Mouse (Mus musculus) thymus, postnatal 0 days (tissue): ENCODE results near the gene Gpd1. TPM values are rescaled to one million over a fixed set of nuclear protein-coding genes. Genes with fewer than 3 reads are reported as not detected.
A peak's percentile ranks its signal among the peaks of the same experiment; 100 is the strongest.
"Not testable (repeated sequence)": the region's sequence is repeated elsewhere in the genome, so short reads cannot be mapped to it uniquely, and the experiment has no call there.

ENCODE experiments used
- DNase-seq: peaks from one replicate; pipeline ENCODE4 v3.0.0-alpha.2; 2015; ENCODE audit warnings: low spot score
- polyA plus RNA-seq: library from polyadenylated mRNA; unstranded; fragments of >200 nt; fragmentation: Nextera tagmentation; extraction: Ambion mirVana; gene quantifications from 2 replicates; pipeline ENCODE4 v1.2.1, GENCODE M21; 2015

Gene Gpd1
- polyA plus RNA-seq, 1 experiment from 2014 or later, result 1.8 TPM

DNA sequence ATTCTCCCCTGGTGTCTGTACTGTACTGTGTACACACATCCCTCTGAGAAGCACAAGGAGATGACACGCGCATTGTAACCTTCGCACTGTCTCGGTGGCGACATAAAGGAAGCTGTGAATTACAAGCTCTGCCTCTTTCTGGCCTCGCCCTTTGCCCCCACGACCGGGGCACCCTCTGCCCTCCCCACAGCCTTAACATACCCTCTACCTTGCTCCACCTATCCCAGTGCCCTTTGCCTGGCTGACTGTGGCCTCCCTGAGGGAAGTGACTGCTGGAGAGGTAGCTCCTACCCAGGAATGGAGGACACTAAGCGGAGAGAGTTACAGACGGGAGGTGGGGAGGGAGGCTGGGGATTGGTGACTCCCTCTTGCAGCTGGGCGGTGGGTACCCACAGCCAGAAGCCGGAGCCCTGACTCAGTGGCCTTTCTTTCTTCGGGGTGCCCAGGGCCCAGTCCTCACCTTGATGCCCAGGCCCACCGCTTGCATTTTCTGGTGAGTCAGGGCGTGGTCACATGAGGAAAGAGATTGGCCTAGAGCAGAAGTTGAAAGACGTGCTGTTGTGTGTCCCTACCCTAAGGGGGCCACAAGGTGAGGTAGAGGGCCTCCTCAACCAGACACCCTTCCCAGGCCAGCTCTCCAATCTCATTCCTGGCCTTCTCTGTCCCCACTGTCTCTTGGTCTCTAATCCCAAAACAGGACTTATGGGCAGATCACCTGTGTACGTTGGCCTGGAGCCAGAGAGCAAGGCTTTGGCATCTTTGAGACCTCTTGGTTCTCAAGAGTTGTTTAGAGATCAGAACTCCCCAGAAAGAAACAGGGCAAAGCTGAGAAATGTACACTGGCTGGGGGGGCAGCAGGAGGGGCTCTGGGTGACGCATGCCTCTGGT is 16.9 kb upstream of the Gpd1 start:
- no peak for DNase-seq

DNA sequence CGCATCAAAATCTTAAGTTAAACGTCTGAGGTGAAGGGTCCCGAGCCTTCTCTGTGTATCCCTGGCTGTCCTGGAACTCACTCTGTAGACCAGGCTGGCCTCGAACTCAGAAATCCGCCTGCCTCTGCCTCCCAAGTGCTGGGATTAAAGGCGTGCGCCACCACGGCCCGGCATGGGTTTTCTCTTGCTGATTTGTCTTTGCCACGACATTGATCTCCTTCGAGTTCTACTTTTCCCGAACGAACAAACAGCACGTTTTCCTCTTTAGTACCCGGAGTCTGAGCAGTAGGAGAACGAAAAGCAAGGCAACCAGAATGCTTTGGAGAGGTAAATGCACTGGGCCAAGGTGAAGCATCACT is 15.7 kb upstream of the Gpd1 start:
- DNase-seq, result not testable (repeated sequence)

DNA sequence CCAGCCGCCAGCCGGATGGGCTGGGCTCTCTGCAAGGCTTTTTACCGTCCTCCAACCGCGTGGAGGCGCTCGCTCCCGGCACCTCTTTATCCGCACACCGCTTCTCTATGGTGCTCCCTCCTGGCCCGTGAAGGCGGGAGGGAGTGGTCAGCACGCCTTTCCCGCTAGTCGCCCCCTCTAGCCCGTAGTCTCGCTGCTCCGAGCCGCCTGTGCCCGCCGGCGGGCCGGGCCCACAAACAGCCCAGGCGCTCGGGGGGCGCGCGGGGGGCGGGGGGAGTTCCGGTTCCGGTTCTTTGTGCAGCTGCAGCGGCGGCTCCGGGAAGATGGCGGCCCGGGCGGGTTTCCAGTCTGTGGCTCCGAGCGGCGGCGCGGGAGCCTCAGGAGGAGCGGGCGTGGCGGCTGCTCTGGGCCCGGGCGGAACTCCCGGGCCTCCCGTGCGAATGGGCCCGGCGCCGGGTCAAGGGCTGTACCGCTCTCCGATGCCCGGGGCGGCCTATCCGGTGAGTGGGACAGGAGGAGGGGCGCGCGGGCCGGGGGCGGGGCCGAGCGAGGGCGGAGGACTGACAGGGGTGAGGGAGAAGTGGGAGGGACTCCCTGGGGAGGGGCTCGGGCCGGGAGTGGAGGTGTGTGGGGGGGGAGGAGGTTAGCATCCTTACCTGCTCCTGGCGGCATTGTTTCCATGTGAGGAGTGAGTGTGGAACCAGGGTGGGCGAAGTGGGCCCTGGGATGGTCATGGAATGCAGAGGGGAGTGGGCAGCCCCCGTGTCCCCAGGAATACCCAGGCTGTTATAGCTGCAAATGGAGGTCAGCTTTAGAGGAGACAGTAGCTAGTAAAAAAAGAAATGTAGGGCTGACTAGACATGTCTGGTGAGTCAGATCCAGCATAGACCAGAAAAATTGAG is 15.1 kb upstream of the Gpd1 start, which contains the start of gene Smarcd1:
TSS of gene Smarcd1 (plus strand) at position 131 of the 902 bp plus-strand sequence.
- peak; percentile 90 for DNase-seq

DNA sequence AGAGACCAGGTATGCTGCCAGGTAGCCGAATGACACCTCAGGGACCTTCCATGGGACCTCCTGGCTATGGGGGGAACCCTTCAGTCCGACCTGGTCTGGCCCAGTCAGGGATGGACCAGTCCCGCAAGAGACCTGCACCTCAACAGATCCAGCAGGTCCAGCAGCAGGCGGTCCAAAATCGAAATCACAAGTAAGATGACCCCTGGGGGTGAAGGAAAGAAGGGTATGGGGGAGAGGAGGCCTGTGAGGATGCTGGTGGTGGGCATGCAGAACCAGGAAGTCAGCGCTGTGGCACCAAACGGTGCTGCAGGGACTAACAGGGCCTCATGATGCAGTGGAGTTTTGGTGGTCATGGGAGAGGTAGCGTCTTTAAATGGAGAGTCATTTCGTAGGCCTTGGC is 14.2 kb upstream of the Gpd1 start:
- DNase-seq, result no peak

DNA sequence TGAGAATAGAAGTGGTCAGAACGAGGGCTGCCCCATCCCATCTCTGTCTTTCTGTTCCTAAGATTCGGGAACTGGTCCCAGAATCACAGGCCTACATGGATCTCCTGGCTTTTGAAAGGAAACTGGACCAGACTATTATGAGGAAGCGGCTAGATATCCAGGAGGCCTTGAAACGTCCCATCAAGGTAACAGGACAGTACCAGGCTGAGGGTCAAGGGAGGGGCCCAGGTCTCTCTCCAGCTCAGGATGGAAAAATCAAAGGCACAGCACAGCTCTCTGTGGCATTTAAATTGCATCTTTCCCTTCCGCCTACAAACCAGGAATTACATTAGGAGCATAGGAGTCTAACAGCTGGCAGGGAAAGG is 13.7 kb upstream of the Gpd1 start:
- no peak for DNase-seq

DNA sequence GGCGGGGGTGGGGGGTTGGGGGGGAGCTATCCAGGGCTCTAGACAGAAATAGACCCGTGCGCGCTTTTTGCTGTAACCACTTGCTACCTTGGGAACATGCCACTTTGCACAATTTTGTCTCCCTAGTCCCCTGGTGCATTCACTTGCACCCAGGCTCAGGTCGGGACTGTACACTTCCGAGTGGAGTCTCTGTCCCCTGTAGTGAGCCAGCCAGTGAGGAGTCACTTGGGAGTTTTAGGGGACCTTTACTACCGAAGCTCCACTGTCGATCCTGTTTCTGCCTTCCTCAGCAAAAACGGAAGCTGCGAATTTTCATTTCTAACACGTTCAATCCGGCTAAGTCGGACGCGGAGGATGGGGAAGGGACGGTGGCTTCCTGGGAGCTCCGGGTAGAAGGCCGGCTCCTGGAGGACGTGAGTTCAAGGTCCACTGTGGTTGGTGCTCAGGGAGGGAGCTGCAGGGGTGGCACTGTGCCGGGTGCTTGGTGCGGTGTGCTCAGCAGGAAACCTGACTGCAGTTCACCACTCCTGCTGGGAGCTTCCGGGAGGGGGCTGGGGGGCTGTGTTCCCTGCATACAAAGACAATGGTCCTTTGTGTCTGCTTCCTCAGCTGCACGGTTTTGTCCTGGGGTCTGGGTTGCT is 13.2 kb upstream of the Gpd1 start:
- DNase-seq, result no peak

DNA sequence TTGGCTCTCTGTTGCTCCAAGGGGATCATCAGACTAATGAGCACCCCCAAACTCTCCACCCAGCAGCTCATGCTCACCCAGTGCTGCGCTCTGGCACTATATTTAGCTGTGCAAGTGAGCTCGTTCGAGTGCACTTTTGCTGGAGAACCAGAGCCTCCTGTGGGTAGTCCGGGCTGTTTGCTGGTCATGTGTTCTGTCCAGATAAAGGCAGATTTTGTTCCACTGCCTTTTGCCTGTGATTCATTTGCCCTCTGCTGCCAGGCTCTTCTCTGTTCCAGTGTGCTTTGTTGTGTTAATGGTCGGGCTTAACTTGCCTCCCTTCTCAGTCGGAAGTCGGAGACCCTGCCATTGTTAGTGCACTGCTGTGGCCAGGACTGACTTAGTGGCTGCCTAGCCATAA is 12.4 kb upstream of the Gpd1 start:
- DNase-seq, result no peak

DNA sequence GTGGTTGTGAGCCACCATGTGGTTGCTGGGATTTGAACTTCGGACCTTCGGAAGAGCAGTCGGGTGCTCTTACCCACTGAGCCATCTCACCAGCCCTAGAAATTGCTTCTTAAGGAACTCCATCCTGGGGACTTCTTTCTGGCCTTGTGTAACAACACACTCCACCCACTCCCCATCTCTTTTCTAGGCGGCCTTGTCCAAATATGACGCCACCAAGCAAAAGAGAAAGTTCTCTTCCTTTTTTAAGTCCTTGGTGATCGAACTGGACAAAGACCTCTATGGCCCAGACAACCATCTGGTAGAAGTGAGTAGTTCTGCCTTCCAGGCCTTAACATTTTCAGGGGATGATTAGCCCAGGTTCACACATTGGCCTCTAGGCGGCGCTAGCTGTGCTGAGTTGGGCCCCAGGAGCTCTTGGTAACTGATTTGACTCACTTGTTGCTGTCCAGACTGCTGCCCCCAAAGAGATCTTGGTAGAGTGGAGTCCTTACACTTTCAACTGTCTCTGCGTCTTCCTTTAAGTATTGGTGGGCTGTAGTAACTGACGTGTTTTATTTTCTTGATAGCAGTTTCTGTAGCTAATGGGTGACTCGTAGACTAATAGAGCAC is 11.8 kb upstream of the Gpd1 start, which contains the start of gene Gm17349:
TSS of gene Gm17349 (minus strand) at position 51 of the 609 bp plus-strand sequence.
- DNase-seq, result peak; percentile 69

DNA sequence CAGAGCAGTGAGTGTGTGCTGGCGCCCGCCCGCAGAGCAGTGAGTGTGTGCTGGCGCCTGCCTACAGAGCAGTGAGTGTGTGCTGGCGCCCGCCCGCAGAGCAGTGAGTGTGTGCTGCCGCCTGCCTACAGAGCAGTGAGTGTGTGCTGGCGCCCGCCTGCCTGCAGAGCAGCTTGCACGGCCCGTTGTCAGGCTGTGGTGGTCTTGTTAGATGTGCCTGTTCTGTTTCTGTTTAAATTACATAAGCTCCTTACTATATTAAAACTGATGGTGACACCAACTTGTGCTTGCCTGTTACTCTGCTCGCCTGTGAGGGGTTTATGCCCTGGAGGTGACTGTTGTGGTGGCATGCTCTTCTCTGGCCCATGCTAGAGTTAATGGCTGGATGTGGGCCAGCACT is 9.1 kb upstream of the Gpd1 start:
- DNase-seq, result no peak

DNA sequence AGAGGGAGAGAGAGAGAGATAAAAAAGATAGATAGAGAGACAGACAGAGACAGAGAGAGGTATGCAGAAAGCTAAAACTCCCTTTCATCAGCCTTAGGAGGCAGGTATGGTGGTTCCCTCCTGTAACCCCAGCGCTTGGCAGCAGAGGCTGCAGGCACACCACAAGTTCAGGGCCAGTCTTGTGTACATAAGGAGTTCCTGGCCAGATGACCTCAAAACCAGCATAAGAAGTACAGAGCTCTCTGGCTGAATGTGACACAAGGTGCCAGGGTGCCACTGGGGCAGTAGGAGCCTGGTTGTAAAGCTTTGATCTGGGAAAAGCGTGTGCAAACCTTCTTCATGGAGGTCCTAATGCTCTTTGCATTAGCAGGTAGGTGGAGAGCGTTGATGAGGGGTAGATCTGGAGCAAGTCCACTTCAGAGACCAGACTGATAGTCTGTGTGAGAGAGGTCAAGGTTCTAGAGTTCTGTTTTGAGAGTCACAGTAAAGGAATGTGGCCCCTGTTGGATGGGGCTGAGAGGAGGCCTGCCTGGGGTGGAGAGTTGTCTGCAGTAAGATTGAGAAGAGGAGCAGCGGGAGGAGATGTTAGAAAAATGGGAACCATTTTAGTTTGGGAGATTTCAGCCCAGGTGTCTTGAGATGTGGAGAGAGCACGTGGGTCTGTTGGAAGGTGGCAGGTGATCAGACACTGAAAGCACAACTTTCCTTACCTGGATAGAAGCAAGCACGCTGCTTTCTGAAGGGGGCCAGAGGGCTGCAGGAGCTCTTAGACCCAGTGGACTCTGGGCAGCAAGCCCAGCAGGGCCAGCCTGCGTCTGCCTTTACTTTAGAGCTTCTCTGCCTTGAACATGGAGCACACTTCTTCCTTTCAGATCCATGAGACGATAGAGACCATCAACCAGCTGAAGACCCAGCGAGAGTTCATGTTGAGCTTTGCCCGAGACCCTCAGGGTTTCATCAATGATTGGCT is 6.8 kb upstream of the Gpd1 start:
- no peak for DNase-seq

DNA sequence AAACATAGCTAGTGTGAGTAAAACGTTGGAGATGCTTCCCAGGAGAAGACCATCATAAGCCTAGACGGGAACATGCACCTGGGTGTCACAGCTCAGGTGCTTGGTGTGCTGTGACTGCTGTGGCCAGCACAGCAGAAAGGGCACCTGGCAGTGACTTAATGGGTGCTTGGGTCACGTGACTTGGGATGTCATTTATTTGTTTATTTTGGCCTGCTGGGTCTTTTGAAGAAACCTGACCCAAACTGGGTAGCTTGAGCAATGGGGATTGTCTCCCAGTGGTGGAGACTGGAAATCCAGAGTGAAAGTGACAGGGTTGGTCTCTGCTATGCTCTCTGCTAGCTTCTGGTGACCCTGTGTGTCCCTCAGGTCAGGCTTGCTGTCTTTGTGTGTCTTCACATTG is 5.8 kb upstream of the Gpd1 start:
- no peak for DNase-seq

DNA sequence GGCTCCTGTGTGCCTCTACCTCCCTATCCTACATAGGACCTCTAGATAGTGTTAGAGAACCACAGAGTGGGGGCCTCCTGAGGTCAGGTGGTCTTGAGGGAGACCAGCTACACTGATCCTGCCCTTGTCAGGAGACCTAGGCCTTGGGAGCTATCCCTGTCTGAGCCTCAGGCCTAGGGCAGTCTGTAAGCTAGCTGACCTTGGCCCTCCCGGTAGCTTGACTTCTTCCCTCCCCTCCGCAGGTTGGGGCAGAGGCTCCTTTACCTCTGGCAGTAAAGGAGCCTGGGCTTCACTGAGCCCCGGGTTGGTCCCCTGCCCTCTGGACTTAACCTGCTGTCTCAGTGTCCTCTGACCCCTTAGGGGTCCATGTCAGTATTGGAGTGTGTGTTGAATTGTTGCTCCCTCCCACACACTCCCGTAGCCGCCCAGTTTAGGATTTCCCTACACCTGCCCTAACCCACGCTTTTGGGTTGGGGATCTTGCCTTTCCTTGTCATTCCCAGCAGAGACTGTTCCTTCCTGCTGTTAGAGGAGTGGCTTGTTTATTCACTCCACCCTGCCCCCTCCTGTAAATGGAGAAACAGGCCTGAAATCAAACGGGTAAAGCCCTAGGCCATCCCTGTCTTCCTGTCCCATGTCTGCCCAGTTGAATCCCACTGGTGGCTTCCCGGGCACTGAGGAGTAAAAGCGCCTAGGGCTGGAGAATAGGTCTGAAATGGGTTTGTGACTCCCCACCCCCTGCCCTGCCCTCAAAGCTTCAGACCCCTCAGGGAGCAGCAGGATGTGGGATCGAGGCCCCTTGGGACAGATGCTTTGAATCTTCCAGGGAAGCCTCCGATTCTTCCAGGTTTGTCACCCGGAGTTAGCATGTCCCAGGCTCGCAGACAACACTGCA is 4.4 kb upstream of the Gpd1 start:
- no peak for DNase-seq

DNA sequence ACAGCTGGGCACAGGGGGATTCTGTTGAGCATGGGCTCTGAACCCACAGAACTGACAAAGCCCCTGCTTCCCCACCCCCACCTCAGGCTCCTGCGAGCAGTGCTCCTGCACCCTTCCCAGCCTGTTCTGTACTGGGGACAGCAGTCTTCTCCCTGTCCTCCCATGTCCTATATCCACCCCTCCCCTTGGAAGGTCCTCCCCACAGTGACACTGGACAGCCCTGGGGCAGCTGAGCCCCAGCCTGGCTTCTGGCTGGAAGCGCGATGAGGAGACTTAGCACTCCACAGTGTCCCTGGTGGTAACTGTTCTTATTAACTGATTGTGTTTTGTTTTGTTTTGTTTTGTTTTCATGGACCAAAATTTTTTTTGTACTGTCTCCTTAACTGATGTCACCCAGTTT is 3.7 kb upstream of the Gpd1 start:
- DNase-seq, result no peak

DNA sequence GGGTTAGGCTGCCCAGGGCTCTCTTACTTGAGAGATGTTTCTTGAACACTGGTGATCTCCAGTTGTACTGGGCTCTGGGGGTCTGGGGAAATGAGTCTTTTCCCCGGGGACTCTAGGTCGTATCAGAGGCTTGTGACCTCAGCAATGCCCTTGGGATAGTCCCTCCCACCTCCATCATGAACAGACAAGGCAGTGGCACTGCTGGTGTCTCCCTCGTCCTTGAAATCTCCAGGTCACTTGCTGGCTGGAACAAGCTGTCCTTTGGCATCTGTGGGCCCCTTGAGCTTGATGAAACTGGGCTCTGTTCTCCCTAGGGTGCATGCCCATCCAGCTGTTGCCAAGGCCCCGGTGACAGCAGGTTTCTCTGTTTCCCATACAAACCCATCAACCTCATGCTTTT is 3.1 kb upstream of the Gpd1 start:
- no peak for DNase-seq

DNA sequence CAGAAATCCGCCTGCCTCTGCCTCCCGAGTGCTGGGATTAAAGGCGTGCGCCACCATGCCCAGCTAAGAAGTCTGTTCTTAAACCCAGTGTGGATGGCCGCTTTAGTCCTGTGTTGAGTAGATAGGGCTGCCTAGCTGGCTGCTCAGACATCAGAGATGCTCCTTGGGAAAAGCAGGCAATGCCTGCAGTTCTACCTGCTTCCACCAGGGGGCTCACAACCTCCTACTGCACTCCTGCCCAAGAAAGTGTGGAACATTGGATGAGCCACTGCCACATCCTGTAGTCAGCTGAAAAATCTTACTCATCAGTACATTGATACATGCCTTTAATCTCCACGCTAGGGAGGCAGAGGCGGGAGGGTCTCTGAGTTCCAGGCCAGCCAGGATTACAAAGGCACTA is 2.5 kb upstream of the Gpd1 start:
- DNase-seq, result peak; percentile 70

DNA sequence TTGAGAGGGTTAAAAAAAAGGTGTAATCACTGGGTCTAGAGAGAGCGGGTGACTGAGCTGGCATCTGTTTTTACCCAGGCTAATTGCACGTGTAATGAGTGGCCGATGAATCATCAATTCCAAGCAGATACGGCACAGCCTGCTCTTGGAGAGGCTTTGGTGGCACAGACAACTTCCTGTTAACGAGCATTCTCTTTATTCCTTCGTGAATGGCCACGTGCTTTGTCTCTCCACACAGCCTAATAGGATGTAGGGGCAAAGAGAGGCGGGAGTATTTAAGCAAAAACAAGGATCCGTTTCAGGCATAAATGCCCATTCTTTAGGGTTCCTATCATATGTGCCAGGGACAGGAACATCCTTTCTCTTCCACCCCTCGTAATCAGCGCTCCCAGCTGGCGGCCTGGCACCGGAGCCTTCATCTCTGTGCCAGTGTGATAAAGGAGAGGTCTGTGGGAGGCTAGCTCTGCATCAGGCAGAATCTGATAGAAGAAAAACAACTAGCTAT is 1.9 kb upstream of the Gpd1 start:
- no peak for DNase-seq

DNA sequence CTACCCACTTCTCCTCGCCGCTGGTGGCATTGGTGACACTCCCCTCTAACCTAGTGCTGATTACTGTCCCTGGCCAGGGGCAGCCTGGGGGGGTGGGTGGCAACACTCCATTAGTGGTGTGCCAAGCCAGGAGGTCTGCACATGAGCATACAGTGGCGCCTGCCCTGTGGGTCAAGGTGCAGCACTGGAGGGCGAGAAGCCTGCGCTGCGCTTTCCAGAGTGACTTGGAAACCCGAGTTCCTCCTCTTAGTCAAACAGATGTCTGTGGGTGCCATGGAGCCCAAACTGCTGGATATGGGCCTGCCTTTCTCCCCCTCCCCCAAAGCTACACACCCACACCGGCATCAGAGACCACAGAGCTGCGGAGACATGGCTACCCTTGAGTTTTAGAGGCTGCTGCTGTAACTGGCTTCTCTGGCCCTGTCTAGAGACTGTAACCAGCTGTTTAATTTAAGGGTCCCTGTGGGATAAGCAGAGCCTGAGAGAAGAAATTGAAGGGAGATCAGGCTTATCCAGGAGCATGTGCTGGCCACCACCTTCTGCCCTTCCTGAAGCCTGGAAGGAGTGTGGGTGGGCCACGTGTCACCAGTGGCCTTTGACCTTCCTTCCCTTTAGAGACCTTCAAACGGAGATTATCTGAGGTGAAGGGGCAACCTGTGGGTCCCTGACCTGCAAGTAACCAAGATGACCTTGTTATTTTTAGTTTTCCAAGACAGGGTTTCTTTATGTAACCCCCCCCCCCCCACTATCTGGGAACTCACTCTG is 1.2 kb upstream of the Gpd1 start:
- DNase-seq, result no peak

DNA sequence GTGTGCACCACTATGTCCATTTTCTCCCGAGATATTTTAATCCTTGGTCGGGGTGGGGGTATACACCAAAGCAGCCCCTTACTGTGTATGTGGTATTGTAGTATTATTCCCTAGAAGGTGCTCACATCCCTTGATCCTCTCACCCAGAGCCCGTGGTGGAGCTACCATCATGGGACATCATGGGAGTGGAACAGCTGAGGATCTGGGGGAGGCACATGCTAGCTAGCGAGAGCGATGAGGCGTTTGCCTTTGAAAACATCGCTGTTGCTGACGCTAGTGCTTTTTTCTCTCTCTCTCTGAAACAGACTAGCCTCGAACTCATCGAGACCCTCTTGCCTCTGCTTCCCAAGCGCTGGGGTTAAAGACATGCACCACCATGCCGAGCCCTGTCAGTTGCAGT is 501 bp upstream of the Gpd1 start:
- DNase-seq, result no peak
